Mouse (Mus musculus): Measurements from ENCODE around the gene Asic4.

DNA sequence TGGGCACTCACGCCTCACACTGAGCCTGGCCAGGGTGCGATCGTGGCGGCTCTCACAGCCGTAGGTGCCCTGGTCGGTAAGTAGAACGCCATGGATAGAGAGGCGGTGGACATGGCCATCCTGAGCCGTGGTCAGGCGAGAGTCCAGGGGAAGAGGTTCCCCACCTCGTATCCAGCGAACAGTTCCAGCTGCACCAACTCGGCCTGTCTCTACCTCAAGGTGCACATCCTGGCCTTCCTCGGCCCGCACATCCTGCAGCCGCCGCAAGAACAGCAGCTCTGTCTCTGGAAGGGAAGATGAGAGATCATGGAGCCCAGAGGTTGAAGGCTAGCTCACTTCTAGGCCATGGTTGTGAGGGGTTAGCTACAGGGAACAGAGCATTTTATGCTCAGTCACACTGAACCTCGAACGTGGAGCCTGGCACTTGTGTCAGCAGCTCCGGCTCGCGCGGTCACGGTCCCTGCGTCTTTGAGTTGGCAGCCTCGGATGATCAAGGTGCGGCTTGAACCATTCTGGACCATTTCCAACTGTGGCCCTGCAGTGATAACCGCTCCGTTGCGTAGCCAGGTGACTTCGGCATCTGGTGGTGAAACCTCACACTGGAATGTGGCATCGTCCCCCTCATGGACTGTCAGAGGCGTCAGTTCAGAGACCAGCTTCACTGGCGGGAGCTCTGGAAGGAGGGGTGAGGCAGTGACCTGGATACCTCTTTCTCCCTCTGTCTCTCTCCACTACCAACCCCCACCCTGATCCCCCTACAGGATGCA lies 40.7 kb downstream of the Asic4 start:
- no peak for TF ChIP-seq ZKSCAN1 (IDR thresholded peaks at IDR 0.05; ENCODE audit: low read depth, low read length)
- TF ChIP-seq CTCF (IDR thresholded peaks at IDR 0.05 in 2 of 3, conservative IDR thresholded peaks at IDR 0.05 in 1 of 3; ENCODE audit: control insufficient read depth in 1 of 3, insufficient read depth in 1 of 3, low read depth in 2 of 3, low read length in 3 of 3, poor library complexity in 1 of 3, severe bottlenecking in 1 of 3) = no peak
- TF ChIP-seq KAT2A (conservative IDR thresholded peaks at IDR 0.05; ENCODE audit: low read depth, low read length) = no peak
- TF ChIP-seq POLR2A (IDR thresholded peaks at IDR 0.05; ENCODE audit: control insufficient read depth in 1 of 2, insufficient read depth in 1 of 2, low read depth in 1 of 2, low read length in 2 of 2, poor library complexity in 1 of 2) = no peak
- no peak for TF ChIP-seq POLR2AphosphoS2 (IDR thresholded peaks at IDR 0.05; ENCODE audit: low read length)
- TF ChIP-seq MXI1 (IDR thresholded peaks at IDR 0.05; ENCODE audit: low read depth, low read length) = no peak
- TF ChIP-seq SIN3A (IDR thresholded peaks at IDR 0.05; ENCODE audit: low read length) = no peak
- no peak for TF ChIP-seq MAZ (IDR thresholded peaks at IDR 0.05; ENCODE audit: low read depth, low read length)
- no peak for TF ChIP-seq HCFC1 (IDR thresholded peaks at IDR 0.05; ENCODE audit: low read depth, low read length)

Measured in MEL (cell line).